In genomic region chr17:46903876-46904490, GRCm38 (mm10) we compare ENCODE assay signal across 9 mouse cellular contexts. TPM values are rescaled to one million over a fixed set of nuclear protein-coding genes. Genes with fewer than 3 reads are reported as not detected.
DNase-seq lines count a peak whose midpoint lies in the region; ATAC-seq and TF ChIP-seq lines count a peak whose summit lies in the region.
"Had no signal": no experiment of that assay in that cellular context is flagged by ENCODE, and none has a peak within 500 bp of the region (broad histone marks: within the 10 kb centered on the region; RNA-seq: fewer than 3 reads in every experiment).

No protein-coding gene starts in this region.

- peak overlapping the region; percentile 65 for H3K4me3 ChIP-seq in E14TG2a.4 (replicated peaks; ENCODE audit: low read length)
- H3K4me3 ChIP-seq in forebrain, embryonic 11.5 days (ENCODE audit: low read depth, low read length), result no peak overlapping the region
- no peak overlapping the region for H3K4me3 ChIP-seq in heart, postnatal 0 days (ENCODE audit: low read depth, low read length)
- H3K4me3 ChIP-seq in olfactory bulb, adult 2 months (ENCODE audit: insufficient read depth, low read depth, low read length), result no peak overlapping the region

- no peak for TF ChIP-seq POLR2A in olfactory bulb, adult 2 months (IDR thresholded peaks at IDR 0.05; ENCODE audit: insufficient read depth, low read depth, low read length)

- no peaks in the 10 kb centered on the region for H3K27me3 ChIP-seq in E14TG2a.4 (ENCODE audit: insufficient read depth, low read length)
- no peaks in the 10 kb centered on the region for H3K27me3 ChIP-seq in forebrain, embryonic 11.5 days (ENCODE audit: control insufficient read depth, insufficient read depth, low read length)
- H3K27me3 ChIP-seq in heart, postnatal 0 days (ENCODE audit: control insufficient read depth, insufficient read depth, low read length), result no peaks in the 10 kb centered on the region

- no peak for TF ChIP-seq EP300 in heart, postnatal 0 days (IDR thresholded peaks at IDR 0.05; ENCODE audit: low read depth)

- no peak overlapping the region for H3K9ac ChIP-seq in forebrain, embryonic 11.5 days (ENCODE audit: low read length)
- no peak overlapping the region for H3K9ac ChIP-seq in heart, postnatal 0 days (replicated peaks; ENCODE audit: low read depth, low read length)

- no peak for ATAC-seq in forebrain, embryonic 11.5 days (replicated peaks; ENCODE audit: low FRiP score)
- peak; percentile 89 for ATAC-seq in heart, postnatal 0 days (ENCODE audit: insufficient read depth, low read depth)

- peak; percentile 78 for DNase-seq in c-Kit-positive CD71-negative TER-119-negative erythroid progenitor cells, embryonic 14.5 days (ENCODE audit: low read depth)
- peak; percentile 90 for DNase-seq in forebrain, embryonic 11.5 days (ENCODE audit: low spot score)
- peak; percentile 75 for DNase-seq in heart, postnatal 0 days (ENCODE audit: low spot score)
- DNase-seq in kidney, postnatal 25 days, result peak; percentile 83 to 88
- peak; percentile 71 to 81 for DNase-seq in lung, adult 18-20 months
- DNase-seq in thymus, adult 18-20 months, result peak; percentile 32 to 33

- peaks cover 28% of the 10 kb centered on the region for H3K4me1 ChIP-seq in E14TG2a.4 (replicated peaks; ENCODE audit: low read depth, low read length)
- H3K4me1 ChIP-seq in forebrain, embryonic 11.5 days (replicated peaks; ENCODE audit: control insufficient read depth, insufficient read depth, low read length), result no peaks in the 10 kb centered on the region
- H3K4me1 ChIP-seq in heart, postnatal 0 days (ENCODE audit: control insufficient read depth, insufficient read depth), result no peaks in the 10 kb centered on the region
- no peaks in the 10 kb centered on the region for H3K4me1 ChIP-seq in olfactory bulb, adult 2 months (ENCODE audit: control insufficient read depth, insufficient read depth, low read length)

- H3K36me3 ChIP-seq in E14TG2a.4 (ENCODE audit: insufficient read depth, low read length), result no peaks in the 10 kb centered on the region
- no peaks in the 10 kb centered on the region for H3K36me3 ChIP-seq in forebrain, embryonic 11.5 days (ENCODE audit: control insufficient read depth, insufficient read depth, low read length)
- H3K36me3 ChIP-seq in heart, postnatal 0 days (replicated peaks; ENCODE audit: control insufficient read depth, insufficient read depth, low read length), result no peaks in the 10 kb centered on the region

- H3K4me2 ChIP-seq in forebrain, embryonic 11.5 days (ENCODE audit: low read depth, low read length, severe bottlenecking), result no peak overlapping the region
- H3K4me2 ChIP-seq in heart, postnatal 0 days (ENCODE audit: low read depth, low read length), result no peak overlapping the region

- 25% methylated on average over 19 of the region's 19 CpGs for WGBS in forebrain, embryonic 11.5 days
- 19% methylated on average over 19 of the region's 19 CpGs for WGBS in heart, postnatal 0 days
- 20% methylated on average over 19 of the region's 19 CpGs for WGBS in olfactory bulb, adult 2 months

- TF ChIP-seq CTCF in E14TG2a.4 (conservative IDR thresholded peaks at IDR 0.05; ENCODE audit: low read length), result peak; percentile 90
- TF ChIP-seq CTCF in heart, postnatal 0 days (IDR thresholded peaks at IDR 0.05; ENCODE audit: low read depth), result peak; percentile 96
- TF ChIP-seq CTCF in olfactory bulb, adult 2 months (IDR thresholded peaks at IDR 0.05; ENCODE audit: insufficient read depth, low read depth, low read length), result peak; percentile 69

- 0 out of 2 replicates have a peak, but pooled peaks cover 2% of the 10 kb centered on the region for H3K9me3 ChIP-seq in E14TG2a.4 (ENCODE audit: low read length)
- no peaks in the 10 kb centered on the region for H3K9me3 ChIP-seq in forebrain, embryonic 11.5 days (ENCODE audit: control insufficient read depth, low read length)
- no peaks in the 10 kb centered on the region for H3K9me3 ChIP-seq in heart, postnatal 0 days (replicated peaks; ENCODE audit: control insufficient read depth, low read length)

- H3K27ac ChIP-seq in forebrain, embryonic 11.5 days (ENCODE audit: low read depth, low read length), result no peak overlapping the region
- no peak overlapping the region for H3K27ac ChIP-seq in heart, postnatal 0 days (ENCODE audit: low read depth)
- no peak overlapping the region for H3K27ac ChIP-seq in olfactory bulb, adult 2 months (ENCODE audit: insufficient read depth, low read depth, low read length)

RNA-seq across cellular contexts. Expression of gene Prph2, which starts 6.3 kb away (rescaled TPM):
- polyA plus RNA-seq in forebrain, embryonic 11.5 days (2014; fragmentation: Nextera tagmentation; extraction: Ambion mirVana), result not detected in 2 replicates
- not detected in 2 replicates for total RNA-seq in heart, postnatal 0 days (2014; rRNA removed; ENCODE audit: low replicate concordance)
- polyA plus RNA-seq in heart, postnatal 0 days (2015; fragmentation: Nextera tagmentation; extraction: Ambion mirVana), result not detected in 2 replicates
- polyA plus RNA-seq in olfactory bulb, adult 2 months (2012; ENCODE audit: insufficient read depth, insufficient read length, low replicate concordance, missing spikeins), result not detected in 2 replicates
- polyA plus RNA-seq: gonadal fat pad, adult 2 months had no signal

RNA-seq across cellular contexts. Expression of gene Tbcc, which starts 13.5 kb away (rescaled TPM):
- 62.3 and 65.3 TPM in 2 replicates for polyA plus RNA-seq in forebrain, embryonic 11.5 days (2014; fragmentation: Nextera tagmentation; extraction: Ambion mirVana)
- total RNA-seq in heart, postnatal 0 days (2014; rRNA removed; ENCODE audit: low replicate concordance), result 37.8 and 44.8 TPM in 2 replicates
- 43.6 and 43.7 TPM in 2 replicates for polyA plus RNA-seq in heart, postnatal 0 days (2015; fragmentation: Nextera tagmentation; extraction: Ambion mirVana)
- not detected in 2 replicates for polyA plus RNA-seq in olfactory bulb, adult 2 months (2012; ENCODE audit: insufficient read depth, insufficient read length, low replicate concordance, missing spikeins)

RNA-seq across cellular contexts. Expression of gene Bicral, which starts 45.7 kb away (rescaled TPM):
- polyA plus RNA-seq in forebrain, embryonic 11.5 days (2014; fragmentation: Nextera tagmentation; extraction: Ambion mirVana), result 6.8 and 7.2 TPM in 2 replicates
- total RNA-seq in heart, postnatal 0 days (2014; rRNA removed; ENCODE audit: low replicate concordance), result 3.6 and 17.2 TPM in 2 replicates
- 1.8 and 2.3 TPM in 2 replicates for polyA plus RNA-seq in heart, postnatal 0 days (2015; fragmentation: Nextera tagmentation; extraction: Ambion mirVana)
- polyA plus RNA-seq in olfactory bulb, adult 2 months (2012; ENCODE audit: insufficient read depth, insufficient read length, low replicate concordance, missing spikeins), result not detected in 2 replicates

Comparison
In these comparisons a context has a peak if more than half of its experiments do, and no peak if none do; other contexts are left out.
1. DNase-seq: peak in every context shown above with its lines; median percentile 90 in forebrain, embryonic 11.5 days; 86 in kidney, postnatal 25 days; 78 in c-Kit-positive CD71-negative TER-119-negative erythroid progenitor cells, embryonic 14.5 days; 76 in lung, adult 18-20 months; 75 in heart, postnatal 0 days; 32 in thymus, adult 18-20 months.
2. RNA of gene Tbcc, which starts 13.5 kb away (polyA plus RNA-seq): 62.3 to 65.3 TPM in forebrain, embryonic 11.5 days and 43.6 to 43.7 TPM in heart, postnatal 0 days; not detected in olfactory bulb, adult 2 months; every median in the first group is over 10 times any median in the second.
3. Peak in every context shown above with its lines, with median percentiles within 50 percentile points of each other: CTCF ChIP-seq.